Mouse (Mus musculus): ENCODE measurements at regions not wholly inside any gene's neighbourhood (a gene's known extent, or its start where the extent isn't known, plus 50 kb on each side); places are given as distances from the start of the nearest gene placed in this dataset.

- TF ChIP-seq POLR2A (IDR thresholded peaks at IDR 0.05; ENCODE audit: extremely low read depth, insufficient read depth, low read length), result no peak
- no peak for TF ChIP-seq CTCF (IDR thresholded peaks at IDR 0.05; ENCODE audit: low read depth, low read length)
Observed at GRCm38 (mm10) chr8:18258287-18258961, 719.6 kb downstream of the Defb40 start.

Measured in liver, adult 2 months (tissue).